Mouse (Mus musculus) embryonic fibroblast, embryonic 13.5 days (primary cell): Measurements from ENCODE around the gene Icam4.

Source experiments
- CTCF ChIP-seq: IDR thresholded peaks from 2 replicates; pipeline ENCODE4 v1.5.1; 2011; ENCODE audit warnings: mild to moderate bottlenecking, control low read depth, low read length, moderate library complexity, borderline replicate concordance; ENCODE audit not compliant: insufficient read depth
- POLR2A ChIP-seq: IDR thresholded peaks from 2 replicates; pipeline ENCODE4 v1.6.1; 2011; ENCODE audit warnings: low read depth, mild to moderate bottlenecking, control low read depth, low read length, moderate library complexity

- no peak for TF ChIP-seq POLR2A
- no peak for TF ChIP-seq CTCF
These were observed 7.8 kb upstream of the Icam4 start for GRCm38 (mm10) chr9:21021363-21021762.
